Mouse (Mus musculus): ENCODE data around the gene Zc3h7b.
A peak's percentile ranks its signal among the peaks of the same experiment; 100 is the strongest.
"Not testable (repeated sequence)": the region's sequence is repeated elsewhere in the genome, so short reads cannot be mapped to it uniquely, and the experiment has no call there.

Gene Zc3h7b

DNA sequence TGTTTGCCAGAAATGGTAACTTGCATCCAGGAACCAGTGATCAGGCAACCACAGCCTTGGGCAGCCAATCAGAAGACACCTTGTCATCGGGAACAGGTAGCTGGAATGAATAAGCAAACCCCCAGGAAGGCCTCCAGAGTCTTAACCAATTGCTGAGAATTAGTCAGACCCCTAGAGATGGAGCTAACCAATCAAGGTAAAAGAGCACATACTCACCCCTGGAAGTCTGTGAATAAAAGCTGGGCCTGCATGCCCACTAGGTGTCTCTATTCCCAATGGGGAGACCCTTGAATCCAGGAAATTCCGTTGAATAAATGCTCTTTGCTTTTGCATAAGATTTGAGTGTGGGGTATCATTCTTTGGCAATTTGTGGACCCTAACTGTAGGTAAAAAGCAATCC, 4.9 kb upstream of the Zc3h7b start:
- DNase-seq: no peak

DNA sequence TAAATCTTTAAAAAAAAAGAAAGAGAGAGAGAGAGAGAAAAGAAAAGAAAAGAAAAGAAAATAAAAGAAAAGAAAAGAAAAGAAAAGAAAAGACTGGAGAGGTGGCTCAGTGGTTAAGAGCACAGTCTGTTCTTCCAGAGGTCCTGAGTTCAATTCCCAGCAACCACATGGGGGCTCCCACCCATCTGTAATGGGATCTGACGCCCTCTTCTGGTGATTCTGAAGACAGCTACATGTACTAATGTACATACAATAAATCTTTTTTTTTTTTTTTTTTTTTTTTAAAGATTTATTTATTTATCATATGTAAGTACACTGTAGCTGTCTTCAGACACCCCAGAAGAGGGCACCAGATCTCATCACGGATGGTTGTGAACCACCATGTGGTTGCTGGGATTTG, 2.5 kb upstream of the Zc3h7b start:
- not testable (repeated sequence) for DNase-seq

DNA sequence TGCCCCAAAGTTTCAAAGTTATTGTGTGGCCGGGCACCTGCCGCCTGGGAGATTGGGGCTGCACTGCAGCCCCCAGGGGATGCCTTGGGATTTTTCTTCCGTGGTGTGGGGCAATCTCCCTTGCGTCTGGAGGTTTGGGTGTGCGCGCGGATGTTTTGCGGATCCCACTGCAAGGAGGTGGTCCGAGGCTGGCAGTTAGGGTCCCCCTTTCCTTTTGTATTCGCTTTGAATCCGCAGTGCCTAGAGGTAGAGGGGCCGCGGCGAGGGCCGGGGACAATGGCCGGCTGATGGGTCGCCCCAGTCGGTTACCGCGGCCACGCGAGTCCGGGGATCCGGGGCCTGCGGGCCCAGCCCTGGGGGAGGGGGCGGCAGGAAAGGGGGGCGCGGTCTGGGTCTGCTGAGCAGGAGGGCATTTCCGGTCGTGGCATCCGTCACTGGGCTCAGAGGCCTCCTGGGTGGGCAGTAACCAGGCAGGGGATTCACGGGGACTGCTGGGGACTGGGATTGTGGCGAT, 801 bp downstream of the Zc3h7b start:
- peak; percentile 82 for DNase-seq

DNA sequence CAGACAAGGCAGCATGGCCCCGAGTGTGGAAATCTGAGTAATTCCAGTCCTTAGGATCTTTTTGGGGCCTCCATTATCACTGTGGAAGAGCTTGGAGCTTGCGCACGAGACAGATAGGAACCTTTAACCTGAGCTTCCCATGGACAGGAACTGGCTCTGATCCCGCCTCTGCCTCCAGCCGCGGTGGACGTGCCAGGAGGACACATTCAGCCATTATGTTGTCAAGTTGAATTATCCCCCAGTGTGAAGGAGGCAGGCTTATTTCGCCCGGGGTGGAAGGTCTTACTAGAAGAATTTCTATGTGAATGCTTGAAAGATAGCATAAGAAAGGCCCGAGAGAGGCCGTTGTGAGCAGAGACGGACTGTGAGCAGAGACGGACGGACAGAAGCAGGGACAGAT, 4.9 kb downstream of the Zc3h7b start:
- peak; percentile 64 to 65 for DNase-seq

DNA sequence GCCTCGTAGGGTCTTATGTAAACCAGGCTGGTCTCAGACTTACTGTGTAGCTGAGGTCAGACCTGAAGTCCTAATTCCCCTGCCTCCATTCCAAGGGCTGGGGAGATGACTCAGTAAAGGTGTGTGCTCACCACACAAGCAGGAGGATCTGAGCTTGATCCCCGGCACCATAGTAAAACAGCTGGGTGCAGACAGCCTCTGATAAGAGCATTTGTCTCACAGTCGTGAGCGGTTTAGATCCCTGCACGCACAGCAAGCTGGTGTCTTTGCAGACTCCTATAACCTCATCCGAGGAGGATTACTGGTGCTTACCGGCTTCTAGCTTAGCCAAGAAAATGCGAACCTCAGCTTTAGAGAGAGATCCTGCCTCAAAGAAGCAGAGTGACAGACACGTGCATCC, 8.8 kb downstream of the Zc3h7b start:
- no peak for DNase-seq

DNA sequence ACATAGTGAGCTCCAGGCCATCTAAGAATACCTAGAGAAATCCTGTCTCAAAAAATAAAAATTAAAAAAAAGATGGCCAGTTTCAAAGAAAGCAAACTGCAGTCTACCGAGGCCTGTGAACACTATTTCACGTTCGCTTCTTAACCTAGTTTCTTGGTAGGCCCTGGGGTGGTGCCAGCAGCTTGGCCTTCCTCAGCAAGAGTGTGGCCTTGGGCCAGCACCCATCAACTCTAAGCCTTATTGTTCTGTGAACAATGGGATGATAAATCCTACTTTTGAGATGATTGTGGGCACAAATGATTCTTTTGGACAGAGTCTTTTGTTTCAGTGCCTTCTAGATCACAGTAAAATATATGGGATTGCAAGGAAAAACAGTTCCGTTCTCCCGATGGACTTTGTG, 13.8 kb downstream of the Zc3h7b start:
- DNase-seq: peak; percentile 66 to 69

DNA sequence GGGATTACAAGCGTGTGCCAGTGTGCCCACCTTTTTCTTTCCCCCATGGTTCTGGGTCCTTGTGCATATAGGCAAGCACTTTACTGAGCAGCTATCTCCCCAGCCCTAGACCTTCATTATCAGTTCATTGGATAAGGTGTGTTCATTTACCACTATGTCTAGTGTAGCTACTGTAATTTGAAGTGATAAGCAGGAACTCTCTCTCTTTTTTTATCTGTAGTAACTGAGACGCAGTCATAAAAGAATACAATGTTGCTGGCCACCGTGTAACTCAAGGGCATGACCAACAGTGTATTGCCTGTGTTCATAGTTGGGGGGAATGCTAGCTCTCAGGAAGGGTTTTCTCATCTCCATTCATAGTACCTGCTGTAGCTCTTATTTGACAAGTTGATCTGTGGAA, 14.7 kb downstream of the Zc3h7b start:
- DNase-seq: no peak

DNA sequence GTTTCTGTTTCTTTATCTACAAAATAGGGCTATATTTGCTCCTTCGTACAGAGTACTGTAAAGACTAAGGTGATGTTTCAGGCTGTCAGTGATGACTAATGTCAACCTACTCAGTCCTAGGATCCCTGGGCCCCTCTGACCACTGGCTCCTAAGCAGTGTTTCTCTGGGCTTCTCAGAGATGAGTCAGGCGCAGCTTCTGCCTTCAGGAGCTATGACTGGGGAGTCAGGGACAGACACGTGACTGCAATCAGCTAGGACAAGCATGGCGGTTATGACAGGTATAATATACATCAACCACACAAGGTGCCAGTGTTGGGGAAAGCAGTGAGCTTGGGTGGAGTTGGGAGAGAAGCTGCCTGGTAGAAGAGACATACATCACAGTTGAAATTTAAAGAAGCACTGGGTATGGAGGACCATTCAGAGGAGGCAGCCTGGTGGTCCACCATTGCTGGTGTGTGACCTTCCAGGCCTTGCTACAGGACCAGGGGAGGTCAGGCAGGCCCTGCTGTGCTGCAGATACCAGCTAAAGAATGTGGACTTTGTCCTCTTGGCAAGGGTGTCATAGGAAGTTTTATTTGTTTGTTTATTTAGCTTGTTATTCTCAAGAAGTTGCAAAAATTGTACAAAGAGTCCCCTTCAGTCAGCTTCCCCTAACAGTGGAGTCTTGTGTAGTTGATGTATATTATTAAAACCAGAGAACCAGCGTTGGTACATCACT, 15.7 kb downstream of the Zc3h7b start:
- no peak for DNase-seq

DNA sequence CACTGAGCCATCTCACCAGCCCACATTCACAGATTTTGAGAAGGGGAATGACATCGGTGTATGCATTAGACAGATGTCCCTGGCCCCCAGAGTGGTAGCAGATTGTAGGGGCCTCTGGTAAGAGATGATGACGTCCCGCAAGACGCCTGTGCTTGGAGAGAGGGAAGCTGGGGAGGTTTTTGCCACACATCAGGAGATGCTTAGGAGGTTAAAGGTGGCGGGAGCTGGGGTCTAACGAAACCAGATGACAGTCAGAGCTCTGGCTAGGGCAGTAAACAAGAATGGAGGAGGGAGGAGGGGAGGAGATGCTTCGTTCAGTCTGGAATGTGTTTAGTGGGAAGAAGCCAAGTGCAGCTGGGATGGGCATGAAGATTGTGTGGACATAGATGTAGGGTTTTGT, 16.5 kb downstream of the Zc3h7b start:
- no peak for DNase-seq

DNA sequence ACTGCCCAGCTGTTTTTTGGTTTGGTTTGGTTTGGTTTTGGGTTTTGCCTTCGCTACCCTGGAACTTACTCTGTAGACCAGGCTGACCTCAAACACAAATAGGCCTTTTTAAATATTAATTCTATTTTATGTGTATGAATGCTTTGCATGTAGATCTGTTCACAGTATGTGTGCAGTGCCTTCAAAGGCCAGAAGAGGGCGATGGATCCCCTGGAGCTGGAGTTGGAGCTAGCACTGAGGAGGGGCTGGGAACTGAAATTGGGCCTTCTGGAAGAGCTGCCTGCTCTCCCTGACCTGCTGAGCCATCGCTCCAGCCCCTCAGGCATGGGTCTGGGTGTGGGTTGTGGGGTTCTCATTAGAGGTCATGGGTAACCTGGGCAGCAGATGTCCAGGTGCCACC, 17.1 kb downstream of the Zc3h7b start:
- DNase-seq: no peak

DNA sequence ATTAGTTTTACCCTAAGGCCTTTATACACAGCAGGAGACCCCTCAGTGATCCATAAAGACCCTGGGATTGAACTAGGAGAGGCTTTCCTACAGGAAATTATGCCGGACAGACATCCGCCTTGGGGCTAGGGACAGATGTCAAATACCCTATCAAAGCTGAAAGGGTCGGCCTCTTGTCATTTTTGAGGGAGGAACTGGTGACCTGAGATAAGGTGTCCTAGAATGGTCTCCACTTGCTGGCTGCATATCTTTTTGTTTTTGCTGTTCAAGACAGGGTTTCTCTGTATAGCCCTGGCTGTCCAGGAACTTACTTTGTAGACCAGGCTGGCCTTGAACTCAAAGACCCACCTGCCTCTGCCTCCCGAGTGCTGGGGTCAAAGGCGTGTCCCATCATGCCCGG, 19.7 kb downstream of the Zc3h7b start:
- no peak for DNase-seq

DNA sequence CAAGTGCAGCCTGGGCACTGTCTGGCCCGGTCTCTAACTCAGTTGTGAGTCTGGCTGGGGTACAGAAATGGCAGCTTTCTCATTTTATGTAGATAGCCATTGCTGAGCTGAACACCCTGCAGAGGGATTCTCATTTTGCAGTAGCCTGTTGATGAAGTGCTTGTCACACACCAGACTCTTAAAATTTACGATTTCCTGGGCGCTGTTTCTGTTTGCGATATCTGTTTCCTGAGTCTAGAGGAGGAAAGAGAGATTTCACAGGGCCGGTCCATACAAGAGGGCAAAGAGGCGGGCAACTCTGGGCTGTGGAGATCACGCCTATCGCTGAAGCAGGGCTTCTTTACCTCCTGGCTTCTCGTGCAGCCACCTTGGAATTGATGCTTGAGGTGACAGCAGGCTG, 20.8 kb downstream of the Zc3h7b start:
- DNase-seq: no peak

DNA sequence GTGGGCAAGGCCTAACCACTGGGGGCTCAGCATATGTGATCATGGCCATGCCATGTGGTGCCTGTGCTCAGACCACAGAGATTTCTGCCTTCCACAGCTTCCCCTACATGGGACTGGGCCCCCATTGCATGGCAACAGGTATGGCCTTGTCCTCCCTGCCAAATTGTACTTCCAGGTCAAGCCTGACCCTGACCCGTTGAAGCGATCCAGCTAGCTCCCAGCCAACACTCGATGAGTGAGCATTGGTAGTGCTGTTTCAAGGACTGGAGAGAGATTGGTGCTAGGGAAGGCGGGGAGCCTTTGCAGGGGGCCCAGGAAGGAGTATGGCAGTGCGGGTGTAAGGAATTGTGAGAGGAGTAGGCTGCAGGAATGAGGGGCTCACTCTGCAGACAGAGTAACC, 21.6 kb downstream of the Zc3h7b start:
- no peak for DNase-seq

DNA sequence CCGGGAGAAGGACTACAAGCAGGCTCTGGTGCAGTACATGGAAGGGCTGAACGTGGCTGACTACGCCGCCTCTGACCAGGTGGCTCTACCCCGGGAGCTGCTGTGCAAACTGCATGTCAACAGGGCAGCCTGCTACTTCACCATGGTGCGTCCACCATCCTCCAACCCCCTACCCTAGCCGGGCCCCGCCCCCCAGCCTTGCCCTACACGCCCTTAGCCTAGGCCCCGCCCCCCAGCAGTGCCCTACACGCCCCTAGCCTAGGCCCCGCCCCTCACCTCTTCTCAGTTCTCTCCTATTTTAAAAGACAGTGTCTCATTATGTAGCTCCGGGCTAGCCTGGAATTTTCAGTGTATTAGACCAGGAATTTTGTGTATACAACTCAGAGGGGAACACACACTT, 24.2 kb downstream of the Zc3h7b start:
- no peak for DNase-seq

DNA sequence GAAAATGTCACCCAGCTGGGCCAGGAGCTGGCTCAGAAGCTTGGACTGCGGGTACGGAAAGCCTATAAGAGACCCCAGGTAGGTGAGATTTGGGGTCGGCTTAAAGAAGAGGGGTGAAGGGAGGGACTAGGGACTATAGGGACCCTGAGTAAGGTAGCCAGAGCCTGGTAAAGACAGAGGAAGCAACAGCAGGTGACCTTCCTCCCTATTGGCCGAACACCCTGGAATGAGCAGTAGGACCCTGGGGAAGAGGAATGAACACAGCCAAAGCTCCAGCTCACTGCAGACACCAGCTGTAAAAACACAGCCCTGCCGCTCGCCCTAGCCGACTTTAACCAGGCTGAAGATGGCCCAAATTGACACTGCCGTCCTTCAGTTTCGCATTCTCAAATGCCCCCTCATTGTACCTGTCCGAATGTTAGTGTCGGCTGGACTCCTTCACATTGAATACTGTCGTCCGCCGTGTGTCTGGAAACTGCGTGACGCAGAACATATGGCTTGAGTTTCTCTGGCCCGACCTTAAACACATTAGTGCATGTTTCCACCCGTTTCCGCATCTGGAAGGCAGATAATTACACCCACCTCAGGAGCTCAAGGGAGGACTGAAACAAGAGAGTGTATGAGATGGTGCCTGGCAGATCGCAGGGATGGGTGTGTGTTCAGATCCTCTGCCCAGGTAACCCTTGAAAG, 27.7 kb downstream of the Zc3h7b start:
- no peak for DNase-seq

DNA sequence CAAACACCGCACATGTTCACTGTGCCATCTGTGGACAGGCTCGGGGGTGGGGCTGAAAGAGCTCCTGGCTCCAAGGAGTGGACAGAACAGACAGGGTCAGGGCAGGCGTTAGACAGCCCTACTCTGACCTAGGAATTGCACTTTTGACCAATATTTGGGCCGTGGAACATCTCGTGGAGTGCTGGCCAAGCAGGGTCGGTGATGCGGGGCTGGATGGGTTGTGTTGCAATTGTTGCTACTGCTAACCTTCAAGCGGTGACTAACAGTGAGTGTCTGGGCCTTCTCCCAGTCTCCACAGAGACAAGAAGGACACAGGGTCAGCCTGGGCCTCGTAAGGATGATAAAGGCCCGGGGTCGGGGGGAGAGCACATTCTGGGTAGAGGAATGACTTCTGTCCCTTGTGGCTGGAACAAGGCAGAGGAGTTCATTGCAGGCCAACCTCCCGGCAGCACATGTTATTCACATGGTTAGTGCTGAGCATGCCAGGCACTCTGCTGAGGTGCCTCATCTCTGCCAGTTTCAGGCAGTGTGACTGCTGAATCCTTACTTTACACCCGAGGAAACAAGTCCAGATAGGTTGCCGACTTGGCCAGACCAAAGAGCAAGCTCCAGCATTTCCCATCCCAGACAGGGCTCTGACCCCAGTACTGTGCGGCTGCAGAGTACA, 29.8 kb downstream of the Zc3h7b start:
- peak; percentile 77 to 81 for DNase-seq

DNA sequence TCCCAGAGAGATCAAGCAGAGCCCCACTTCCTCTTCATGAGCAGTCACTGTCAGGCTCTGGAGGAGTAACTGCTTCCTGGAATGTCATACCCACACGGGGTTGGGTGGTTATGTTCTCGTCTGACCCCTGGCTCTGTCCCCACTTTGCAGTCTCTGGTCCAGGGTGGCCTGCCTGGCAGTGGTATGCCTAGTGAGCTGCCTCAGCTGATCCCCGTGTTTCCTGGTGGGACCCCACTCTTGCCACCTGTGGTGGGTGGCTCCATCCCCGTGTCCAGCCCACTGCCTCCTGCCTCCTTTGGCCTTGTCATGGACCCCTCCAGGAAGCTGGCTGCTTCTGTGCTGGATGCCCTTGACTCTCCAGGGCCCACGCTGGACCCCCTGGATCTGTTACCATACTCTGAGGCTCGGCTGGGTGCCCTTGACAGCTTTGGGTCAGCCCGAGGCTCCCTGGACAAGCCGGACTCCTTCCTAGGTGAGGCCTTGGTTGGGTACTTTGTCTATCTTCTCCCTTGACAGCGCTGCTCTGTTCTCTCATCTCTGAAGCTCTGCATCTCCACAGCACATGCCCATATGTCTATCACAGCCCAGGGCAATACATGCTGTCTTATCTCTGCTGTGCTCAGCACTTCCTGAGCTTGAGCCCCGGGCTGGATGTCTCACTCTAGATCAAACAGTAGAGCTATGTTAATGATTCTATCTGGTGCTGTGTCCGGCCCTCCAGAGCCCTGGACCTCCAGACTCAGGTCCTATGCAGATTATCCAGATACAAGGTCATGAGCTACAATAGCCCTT, 32.0 kb downstream of the Zc3h7b start:
- no peak for DNase-seq

DNA sequence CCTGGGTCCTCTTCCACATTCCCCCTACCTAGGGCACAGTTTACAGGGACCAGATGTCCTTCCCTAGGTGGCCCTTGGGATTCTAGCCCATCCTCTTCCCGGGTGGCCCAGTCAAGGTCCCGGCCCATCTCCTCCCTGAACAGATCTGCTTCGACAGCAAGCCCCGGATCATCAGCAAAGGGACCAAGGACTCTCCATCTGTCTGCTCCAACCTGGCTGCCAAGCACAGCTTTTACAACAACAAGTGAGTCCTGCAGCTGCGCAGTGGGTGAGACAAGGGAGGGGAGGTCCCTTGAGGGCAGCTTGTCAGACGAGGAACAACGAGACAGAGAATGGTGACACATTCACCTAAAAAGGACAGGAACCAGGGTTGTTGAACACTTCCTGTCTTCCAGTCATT, 37.0 kb downstream of the Zc3h7b start:
- peak; percentile 66 to 69 for DNase-seq

DNA sequence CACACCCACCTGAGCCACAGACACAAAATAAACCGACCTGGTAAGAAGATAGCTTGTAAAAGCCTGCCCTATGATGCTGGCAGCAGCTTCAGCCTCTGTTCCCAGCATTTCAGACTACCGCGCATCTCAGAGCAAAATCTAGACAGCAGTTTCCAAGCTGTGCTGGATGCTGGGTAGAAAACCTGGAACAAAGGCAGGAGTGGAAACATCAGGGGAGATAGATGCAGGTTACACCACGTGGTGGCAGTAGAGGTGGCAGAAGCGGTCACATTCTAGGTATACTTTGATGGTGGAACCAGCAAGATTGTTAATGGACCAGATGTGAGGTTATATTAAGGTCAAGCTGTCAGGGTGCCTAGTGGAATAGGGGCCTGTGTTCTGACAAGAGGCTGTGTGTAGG, 39.9 kb downstream of the Zc3h7b start:
- peak; percentile 63 to 75 for DNase-seq

DNA sequence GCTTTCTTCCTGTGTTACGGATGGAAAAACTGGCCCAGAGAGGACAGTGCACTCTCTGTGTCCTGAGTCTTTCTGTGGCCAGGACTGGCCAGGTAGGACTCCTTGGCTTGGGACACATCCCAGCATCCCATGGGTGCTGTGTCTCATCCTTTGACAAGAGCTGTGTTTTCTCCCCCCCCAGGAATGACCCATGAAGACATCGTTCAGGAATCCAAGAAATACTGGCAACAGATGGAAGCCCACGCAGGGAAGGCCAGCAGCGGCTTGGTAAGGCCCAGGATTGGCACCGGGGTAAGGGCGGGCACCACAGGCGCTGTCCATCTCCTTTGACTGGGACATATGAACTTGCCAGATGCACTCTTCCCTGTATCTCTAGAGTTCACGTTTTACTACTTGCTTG, 40.8 kb downstream of the Zc3h7b start:
- peak; percentile 71 to 76 for DNase-seq

DNA sequence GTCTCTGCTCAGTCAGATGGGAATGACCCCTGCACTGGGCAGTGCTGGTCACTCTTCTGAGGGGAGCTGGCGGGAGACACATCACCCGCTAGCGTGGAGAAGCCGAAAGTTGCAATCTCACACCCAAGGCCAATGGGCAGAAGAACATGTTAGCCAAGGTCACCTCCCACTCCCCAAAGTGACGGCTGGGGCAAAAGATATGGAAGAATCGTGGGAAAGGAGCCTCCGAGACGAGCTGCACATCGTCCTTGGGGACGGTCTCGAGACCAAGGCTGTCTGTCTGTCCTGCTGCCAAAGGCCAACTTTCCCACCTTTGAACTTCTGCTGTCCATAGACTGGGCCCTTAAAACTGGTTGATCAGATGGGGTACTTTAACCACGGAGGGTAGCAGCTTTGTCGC, 42.7 kb downstream of the Zc3h7b start:
- DNase-seq: no peak

DNA sequence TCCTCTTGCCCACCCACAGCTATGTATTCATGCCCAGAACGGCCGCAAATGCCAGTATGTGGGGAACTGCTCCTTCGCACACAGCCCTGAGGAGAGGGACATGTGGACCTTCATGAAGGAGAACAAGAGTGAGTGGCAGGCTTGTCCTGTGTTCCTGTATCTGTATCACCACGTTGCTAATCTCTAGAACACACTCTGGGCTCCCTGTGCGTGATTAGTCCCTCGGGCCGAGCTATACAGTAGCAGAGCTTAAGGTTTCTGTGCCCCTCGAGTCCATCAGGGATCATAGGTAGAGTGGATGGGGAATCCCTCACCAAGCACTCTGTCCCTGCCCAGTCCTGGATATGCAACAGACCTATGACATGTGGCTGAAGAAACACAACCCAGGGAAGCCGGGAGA, 47.6 kb downstream of the Zc3h7b start:
- DNase-seq: no peak

DNA sequence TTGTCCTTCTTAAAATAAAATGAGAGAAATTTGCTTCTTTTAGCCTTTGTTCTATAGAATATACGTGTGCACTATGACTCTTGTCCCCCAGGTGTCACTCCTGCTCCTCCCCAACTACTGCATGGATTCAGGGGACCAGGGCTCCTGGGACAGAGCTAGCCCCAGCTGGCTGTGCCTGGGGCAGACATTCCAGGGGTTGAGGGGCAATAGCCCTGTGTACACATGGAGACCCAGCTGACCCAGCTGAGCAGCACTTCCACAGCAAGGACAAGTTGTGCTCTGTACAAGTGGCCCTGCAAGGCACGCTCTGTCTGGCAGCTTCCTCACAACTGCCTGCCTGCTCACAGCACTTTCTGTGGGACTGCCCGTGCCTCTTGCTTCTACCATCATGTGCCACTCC, 51.4 kb downstream of the Zc3h7b start:
- no peak for DNase-seq

All from cerebellum, postnatal 14 days (tissue).